Mouse (Mus musculus) thymus, adult 18-20 months (tissue): ENCODE measurements around the gene Lyzl4.

Experiments
- DNase-seq, 2 experiments: peaks; one replicate each; pipeline ENCODE4 v3.0.0; 2022; ENCODE audit warnings: mixed read lengths in 2 of 2

Lyzl4 gene

DNA sequence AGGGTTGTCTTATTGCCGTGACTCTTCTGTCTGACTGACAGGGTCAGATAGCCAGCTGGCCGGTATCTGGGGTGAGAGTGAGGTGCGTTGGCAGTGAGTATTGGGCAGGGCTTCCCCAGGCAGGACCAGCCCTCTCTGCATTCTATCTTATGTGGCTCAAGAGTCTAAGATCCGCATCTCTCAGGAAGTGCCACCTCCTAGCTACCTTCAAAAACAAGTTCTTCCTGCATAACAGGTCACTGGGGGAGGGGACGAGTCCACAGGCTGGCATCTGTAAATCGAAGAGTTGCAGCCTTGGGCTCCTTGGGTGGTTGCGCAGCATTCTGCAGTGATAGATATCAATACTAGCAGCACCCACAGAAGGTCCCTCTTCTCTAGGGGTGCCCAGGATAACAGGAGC lies 5.1 kb upstream of the Lyzl4 start:
- no peak for DNase-seq

DNA sequence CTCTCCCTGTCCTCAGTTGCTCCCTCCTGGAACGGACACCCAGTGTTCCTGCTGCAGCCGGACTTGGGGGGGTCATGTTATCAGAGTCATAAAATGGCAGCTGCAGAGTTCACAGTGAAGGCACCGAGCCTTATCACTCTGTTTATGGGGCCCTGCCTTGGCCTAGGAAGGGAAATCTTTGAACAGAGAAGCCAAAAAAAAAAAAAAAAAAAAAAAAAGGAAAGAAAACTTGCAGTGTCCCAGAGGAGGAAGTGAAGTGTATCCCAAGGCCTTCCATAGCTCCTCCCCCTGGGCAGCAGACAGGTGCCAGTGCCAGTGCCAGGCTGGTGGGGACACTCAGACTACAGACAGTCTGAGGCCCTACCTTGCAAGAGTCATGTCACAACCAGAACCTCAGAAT lies 3.0 kb upstream of the Lyzl4 start:
- no peak for DNase-seq

GRCm38 (mm10) chr9:121642401-121643181 lies 695 bp upstream of the Lyzl4 start, which contains the start of gene Vipr1:
Gene Vipr1 (plus strand): TSS chr9:121642716.
- peak; percentile 80 for DNase-seq

DNA sequence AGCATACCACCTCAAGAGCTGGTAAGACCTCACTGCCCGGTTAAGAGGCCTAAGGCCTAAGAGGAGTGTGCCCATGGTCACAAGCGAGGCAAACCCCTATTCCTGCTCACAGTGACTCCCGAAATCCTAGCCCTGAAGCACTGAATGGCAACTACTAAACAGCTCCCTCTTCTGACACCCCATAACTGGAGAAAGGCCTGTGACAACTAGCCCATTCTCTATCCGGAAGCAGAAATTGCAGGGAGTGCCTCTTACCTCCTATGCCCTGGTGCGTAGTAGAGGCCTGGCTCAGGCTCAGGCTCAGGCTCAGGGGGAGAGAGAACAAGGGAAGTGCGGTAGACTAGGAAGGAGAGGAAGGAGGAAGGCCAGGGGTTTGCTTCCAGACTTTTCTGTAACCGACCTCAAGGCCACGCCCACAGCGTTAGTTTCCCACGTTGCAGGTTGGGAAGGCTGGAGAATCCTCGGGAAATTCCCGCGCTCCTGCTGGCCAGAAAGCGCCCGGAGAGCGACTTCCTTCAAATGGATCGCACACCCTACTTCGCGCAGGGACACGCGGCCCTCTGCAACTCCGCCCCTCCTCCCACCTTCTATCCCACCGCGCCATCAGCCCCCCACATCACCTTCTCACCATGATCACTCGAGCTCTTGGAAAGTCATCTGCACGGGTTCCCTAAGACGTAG lies 521 bp downstream of the Lyzl4 start:
- no peak for DNase-seq

DNA sequence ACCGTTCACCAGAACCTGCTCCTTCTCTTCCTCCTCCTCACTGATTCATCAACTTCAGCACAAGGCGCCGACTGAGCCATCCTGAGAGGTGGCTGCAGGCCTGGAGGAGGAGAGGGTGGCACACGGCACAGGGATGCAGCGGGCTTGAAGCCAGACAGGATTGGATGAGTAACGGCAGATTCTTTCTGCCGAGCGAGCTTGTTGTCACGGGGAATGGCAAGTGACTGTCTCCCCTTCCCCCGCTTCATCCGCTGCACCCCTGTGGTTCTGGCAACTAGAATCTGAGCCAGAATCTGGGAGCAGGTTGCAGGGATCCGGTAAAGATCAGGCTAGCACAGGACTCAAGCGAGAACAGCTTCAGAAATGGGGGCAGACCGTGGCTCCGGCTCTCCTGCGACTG lies 2.1 kb downstream of the Lyzl4 start:
- no peak for DNase-seq

DNA sequence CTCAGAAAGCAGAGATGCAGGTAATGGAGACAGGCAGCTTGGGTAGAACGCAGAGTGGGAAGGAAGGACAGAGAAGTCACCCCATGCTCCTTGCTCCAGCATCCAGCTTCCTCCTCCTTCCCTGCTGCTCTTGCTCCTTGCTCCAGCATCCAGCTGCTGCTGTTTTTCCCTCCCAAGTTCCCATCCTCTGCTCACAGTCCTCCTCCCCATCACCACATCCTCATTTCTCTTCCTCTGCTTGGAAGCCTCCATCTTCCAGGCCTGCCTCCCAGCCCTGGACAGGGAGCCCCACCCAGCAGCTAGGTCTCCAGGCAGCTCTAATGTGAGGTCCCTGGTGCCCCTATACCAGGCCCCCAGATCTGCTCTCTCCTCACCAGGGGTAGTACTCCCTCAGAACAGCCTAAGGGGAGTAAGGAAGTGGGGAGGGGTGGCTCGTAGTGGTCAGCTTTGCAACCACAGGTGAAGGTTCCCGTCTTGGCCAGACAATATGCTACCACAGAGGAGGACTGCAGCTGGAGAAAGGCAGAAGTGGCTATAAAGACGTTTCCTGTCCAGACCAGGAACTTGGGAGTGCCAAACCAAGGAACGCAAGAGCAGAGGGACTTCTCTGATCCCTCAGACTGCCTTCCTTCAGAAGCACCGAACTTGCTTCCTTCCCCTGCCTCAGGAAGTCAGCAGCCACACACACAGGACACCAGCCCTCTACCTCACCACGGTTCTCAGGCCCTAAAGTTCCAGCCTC lies 5.9 kb downstream of the Lyzl4 start:
- DNase-seq, result no peak

DNA sequence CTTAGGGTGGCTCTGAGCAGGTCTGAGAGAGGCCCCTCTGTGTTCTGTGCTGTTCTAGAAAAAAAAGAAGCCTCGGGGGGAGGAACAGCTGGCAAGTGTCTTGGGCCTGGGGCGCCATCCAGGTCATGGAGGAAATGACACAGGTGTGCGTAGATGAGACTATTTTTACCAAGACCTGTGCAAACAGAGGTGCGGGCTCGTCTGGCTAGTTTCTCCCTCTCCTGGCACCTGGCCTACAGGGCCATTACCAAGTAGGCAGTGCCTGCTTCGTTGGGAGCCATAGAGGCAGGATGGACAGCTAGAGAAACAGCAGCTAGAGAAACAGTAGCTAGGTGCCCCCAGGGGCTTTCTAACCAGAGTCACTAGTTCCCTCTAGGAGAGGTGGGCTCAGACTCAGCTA lies 8.6 kb downstream of the Lyzl4 start:
- no peak for DNase-seq

DNA sequence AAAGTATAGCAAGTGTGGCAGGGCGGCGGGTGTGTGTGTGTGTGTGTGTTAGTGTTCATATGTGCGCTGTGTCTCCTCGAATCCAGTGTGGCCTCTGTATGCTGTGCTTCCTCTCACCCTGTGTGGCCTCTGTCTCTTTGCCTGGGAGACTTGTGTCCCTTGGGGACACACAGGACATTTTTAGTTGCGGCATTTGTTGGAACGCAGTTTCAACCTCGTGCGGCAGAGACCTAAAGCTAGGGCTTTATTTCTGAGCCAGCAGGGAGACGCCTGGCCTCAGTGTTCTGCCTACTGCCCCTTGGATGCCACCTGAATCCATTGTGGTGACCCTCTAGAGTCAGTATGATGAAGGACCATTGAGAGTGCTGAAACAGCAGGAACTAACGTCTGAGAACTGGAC lies 9.0 kb downstream of the Lyzl4 start:
- no peak for DNase-seq

DNA sequence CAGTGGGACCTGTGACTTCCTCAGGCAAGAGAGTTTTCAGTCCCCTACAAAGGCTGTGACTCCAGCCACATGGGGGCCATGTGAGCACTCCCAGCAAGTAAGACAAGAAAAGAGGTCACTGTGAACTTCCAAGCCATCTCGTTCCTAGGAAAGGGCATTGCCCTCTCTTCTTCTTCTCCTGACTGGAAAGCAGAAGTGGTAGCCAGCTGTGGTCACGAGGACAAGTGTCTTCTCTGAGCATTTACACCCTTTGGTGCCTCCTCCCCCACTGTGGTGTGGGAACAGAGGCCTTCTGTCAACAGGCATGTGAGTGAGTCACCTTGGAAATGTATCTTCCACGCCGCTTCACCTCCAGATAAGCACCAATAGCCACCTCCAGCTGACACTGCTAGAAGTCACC lies 9.9 kb downstream of the Lyzl4 start:
- no peak for DNase-seq

DNA sequence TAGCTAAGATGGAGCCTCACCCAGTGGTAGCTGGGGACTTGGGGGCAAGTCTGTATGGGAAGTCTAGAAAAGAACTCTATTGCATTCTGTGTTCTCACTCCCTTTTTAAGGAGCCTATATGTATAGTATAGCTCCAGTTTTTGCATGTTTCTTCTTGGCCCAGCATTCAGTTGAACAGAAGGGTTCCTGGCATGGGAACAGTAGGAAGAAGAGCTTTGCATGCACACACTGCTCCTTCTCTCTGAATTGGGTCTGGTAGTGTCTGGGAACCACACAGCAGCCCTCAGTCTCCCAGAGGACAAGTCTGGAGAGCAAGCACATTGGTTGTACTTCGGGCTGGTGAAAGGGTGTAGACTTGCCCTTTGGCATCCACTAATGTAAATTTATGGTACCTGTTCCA lies 11.3 kb downstream of the Lyzl4 start:
- no peak for DNase-seq

DNA sequence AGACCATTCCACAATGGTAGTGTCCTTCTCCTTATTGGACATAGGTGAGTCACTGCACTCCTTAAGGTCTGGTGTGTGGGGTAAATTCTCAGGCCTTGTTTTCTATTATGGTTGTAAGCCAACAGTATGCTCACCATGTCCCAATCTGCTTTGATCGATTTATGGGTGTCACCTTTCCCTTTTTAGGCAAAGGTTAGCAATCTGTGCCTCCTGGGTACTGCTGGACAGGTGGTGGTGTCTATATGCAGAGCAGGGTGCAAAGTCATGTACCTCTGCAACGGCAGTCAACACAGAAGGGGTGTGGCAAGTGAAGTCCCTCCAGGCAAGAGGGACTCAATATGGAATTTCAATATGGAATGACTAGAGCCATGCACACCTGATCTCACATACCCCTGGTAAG lies 17.0 kb downstream of the Lyzl4 start:
- no peak for DNase-seq

GRCm38 (mm10) chr9:121623235-121623634 lies 18.7 kb downstream of the Lyzl4 start:
- no peak for DNase-seq

GRCm38 (mm10) chr9:121619441-121619840 lies 22.5 kb downstream of the Lyzl4 start:
- DNase-seq, result no peak

DNA sequence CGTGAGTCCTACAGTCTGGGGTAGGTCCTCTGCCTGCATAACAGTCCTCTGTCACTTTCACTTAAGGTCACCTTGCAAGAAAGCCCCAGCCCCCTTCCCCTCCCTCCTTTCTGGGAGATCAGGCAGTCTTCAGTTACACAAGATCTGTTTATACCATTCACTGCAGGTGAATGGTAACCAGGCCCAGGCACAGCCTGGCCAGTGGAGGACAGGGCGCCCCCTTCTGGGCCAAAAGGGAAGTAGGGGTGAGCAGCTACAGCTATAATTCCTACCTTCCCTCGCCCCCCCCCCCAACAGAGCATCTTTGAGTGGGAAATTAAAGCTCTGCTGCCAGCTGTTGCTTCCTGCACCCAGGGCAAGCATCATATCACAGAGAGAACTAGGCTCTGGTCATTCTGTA lies 25.4 kb downstream of the Lyzl4 start:
- no peak for DNase-seq

DNA sequence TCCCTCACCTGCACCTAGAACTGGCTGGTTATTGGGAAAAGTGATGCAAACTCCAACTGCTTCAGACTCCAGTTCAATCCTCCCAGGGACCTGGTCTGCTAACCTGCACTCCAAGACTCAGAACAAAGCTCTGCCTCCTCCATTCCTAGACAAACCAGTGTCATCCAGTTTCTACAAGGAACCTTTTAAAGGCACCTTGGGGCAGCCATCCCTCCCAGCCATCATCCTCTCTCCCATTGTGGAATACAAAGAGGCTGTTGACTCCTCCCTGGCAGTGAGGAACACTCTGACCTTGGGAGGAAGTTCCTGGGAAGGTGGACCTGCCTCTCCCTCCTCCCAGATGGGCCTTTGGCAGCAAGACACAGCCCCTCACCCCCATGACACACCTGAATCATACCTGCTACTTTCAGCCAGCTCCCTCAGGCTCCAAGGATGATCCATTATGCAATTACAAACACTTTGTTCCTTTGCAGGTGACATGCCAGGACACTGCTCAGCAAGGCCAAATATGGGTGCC lies 27.6 kb downstream of the Lyzl4 start:
- DNase-seq, result no peak

GRCm38 (mm10) chr9:121613192-121613591 lies 28.7 kb downstream of the Lyzl4 start:
- no peak for DNase-seq

GRCm38 (mm10) chr9:121609381-121609780 lies 32.5 kb downstream of the Lyzl4 start:
- DNase-seq, result no peak

GRCm38 (mm10) chr9:121606498-121607096 lies 35.3 kb downstream of the Lyzl4 start:
- DNase-seq, result no peak

DNA sequence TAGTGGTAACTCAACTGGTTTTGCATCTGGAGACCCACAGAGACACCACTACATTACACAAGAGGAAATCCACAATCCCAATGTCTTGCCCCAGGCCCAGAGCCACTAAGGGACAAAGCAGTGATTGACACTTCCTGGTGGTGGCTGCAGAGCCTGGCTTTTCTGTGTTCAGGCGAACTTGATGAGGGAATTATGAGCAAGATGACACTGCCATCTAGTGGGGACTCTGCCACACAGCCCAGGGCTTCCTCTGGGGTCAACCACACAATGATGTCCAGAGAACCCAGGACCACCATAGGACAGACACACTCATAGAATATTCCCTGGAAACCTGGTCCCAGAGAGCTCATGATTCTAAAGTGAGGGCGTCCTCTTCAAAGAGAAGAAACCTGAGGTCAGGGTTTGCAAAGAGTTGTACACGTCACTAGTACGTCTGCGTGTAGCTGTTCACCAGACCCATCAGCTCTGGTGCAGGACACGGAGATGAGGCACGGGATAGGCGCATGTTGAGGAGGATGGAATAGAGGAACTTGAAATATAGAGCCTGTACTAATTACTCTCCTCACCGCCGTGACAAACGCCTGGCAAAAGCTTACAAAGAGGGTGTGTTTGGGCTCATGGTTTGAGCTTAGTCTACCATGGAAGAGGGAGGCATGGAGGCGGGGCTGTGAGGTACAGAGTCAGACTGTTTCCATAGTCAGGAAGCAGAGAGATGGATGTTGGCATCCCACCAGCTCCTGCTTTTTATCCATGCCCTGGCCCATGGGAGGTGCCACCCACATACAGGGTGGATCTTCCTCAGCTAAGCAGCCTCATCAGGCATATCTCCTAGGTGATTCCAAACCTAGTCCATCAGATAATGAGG lies 36.2 kb downstream of the Lyzl4 start:
- DNase-seq, result peak; percentile 10 to 25

DNA sequence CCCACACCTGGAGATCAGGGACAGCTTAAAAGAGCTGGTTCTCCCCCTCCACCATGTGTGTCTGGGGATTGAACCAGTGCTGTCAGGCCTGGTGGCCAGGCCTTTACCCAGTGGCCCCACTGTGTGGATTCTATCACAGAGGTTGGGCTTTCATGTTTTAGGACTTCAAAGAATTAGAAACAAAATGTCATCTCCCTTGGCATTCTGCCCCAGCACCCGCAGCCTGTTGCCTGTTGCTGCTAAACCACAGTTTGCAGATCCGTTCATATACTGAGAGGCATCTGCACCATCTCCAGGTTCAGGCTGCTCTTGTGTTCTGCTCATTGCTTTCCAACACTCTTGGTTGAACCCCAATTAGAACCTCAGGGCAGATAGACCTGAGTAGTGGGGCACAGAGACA lies 39.5 kb downstream of the Lyzl4 start:
- DNase-seq, result no peak

- DNase-seq, result no peak
Measured at GRCm38 (mm10) chr9:121600861-121601427, 41.0 kb downstream of the Lyzl4 start.
